Comparison of ENCODE assay signal across 26 mouse cellular contexts in genomic region chr1:177727883-177728525, GRCm38 (mm10). TPM values are rescaled to one million over a fixed set of nuclear protein-coding genes. Genes with fewer than 3 reads are reported as not detected.
A peak's percentile ranks its signal among the peaks of the same experiment; 100 is the strongest.
DNase-seq lines count a peak whose midpoint lies in the region; ATAC-seq and TF ChIP-seq lines count a peak whose summit lies in the region.
"Had no signal": no experiment of that assay in that cellular context is flagged by ENCODE, and none has a peak within 500 bp of the region (broad histone marks: within the 10 kb centered on the region; RNA-seq: fewer than 3 reads in every experiment).

No protein-coding gene starts in this region.

- no peak overlapping the region for H3K4me2 ChIP-seq in stomach, embryonic 16.5 days (ENCODE audit: low read depth, low read length)
- H3K4me2 ChIP-seq: forebrain, embryonic 13.5 days; heart, embryonic 13.5 days; hindbrain, embryonic 12.5 days had no signal

- 79% methylated on average over 3 of the region's 3 CpGs for WGBS in stomach, embryonic 16.5 days

- TF ChIP-seq POLR2A in testis, adult 2 months (IDR thresholded peaks at IDR 0.05; ENCODE audit: control insufficient read depth, low read depth, low read length): no peak

- peak overlapping the region; percentile 67 for H3K4me3 ChIP-seq in testis, adult 2 months (ENCODE audit: control insufficient read depth, low read depth, low read length)
- H3K4me3 ChIP-seq in stomach, embryonic 16.5 days (replicated peaks; ENCODE audit: low read length): no peak overlapping the region
- H3K4me3 ChIP-seq: embryonic facial prominence, embryonic 10.5 days; forebrain, embryonic 13.5 days; heart, embryonic 13.5 days; hindbrain, embryonic 12.5 days had no signal

- TF ChIP-seq CTCF in testis, adult 2 months (IDR thresholded peaks at IDR 0.05; ENCODE audit: control insufficient read depth, insufficient read depth, insufficient replicate concordance, low read depth, low read length): no peak

- H3K36me3 ChIP-seq in testis, adult 2 months (ENCODE audit: control insufficient read depth, insufficient read depth, low read length): no peaks in the 10 kb centered on the region
- no peaks in the 10 kb centered on the region for H3K36me3 ChIP-seq in stomach, embryonic 16.5 days (ENCODE audit: control insufficient read depth, insufficient read depth, low read length)
- H3K36me3 ChIP-seq: embryonic facial prominence, embryonic 10.5 days; G1E; heart, embryonic 13.5 days; hindbrain, embryonic 12.5 days had no signal

- H3K4me1 ChIP-seq in testis, adult 2 months (ENCODE audit: control insufficient read depth, insufficient read depth, low read length): no peaks in the 10 kb centered on the region
- no peaks in the 10 kb centered on the region for H3K4me1 ChIP-seq in stomach, embryonic 16.5 days (ENCODE audit: control insufficient read depth, insufficient read depth, low read length)
- H3K4me1 ChIP-seq: hindbrain, embryonic 12.5 days had no signal

- no peaks in the 10 kb centered on the region for H3K9me3 ChIP-seq in stomach, embryonic 16.5 days (replicated peaks; ENCODE audit: control insufficient read depth, low read length)
- H3K9me3 ChIP-seq: hindbrain, embryonic 12.5 days had no signal

- H3K27me3 ChIP-seq in testis, adult 2 months (ENCODE audit: control insufficient read depth, insufficient read depth, low read length): no peaks in the 10 kb centered on the region
- H3K27me3 ChIP-seq in stomach, embryonic 16.5 days (ENCODE audit: control insufficient read depth, insufficient read depth, low read length): no peaks in the 10 kb centered on the region
- H3K27me3 ChIP-seq: heart, embryonic 13.5 days; hindbrain, embryonic 12.5 days had no signal

- H3K9ac ChIP-seq in stomach, embryonic 16.5 days (ENCODE audit: low read length): no peak overlapping the region
- H3K9ac ChIP-seq: forebrain, embryonic 13.5 days; forebrain, postnatal 0 days; heart, embryonic 13.5 days; hindbrain, embryonic 12.5 days had no signal

- DNase-seq in heart, adult 11 months: peak; percentile 76
- no peak for DNase-seq in heart, postnatal 10 days
- no peak for DNase-seq in testis, postnatal 14 days (ENCODE audit: low spot score)
- no peak for DNase-seq in adrenal gland, adult 2 months
- no peak for DNase-seq in gastrocnemius, postnatal 10 days
- DNase-seq: adrenal gland, postnatal 10 days; B cell, adult 2 months; cerebellum, adult 11-12 months; cerebellum, adult 9-11 months; cerebellum, postnatal 36 days; forebrain, postnatal 0 days; gastrocnemius, postnatal 25 days; heart, postnatal 4 days had no signal

- intact Hi-C loops in heart, postnatal 10 days (cut with DNase I): no loop called here

- H3K27ac ChIP-seq in testis, adult 2 months (ENCODE audit: control insufficient read depth, insufficient read depth, low read depth, low read length): no peak overlapping the region
- peak overlapping the region; percentile 4; the same call in 1 of the 2 replicates for H3K27ac ChIP-seq in stomach, embryonic 16.5 days (ENCODE audit: low read length)
- H3K27ac ChIP-seq: embryonic facial prominence, embryonic 10.5 days; forebrain, embryonic 13.5 days; heart, embryonic 13.5 days; hindbrain, embryonic 12.5 days had no signal

- ATAC-seq in stomach, embryonic 16.5 days (ENCODE audit: insufficient read depth, low FRiP score): no peak
- ATAC-seq: CD4-positive, CD25-positive, alpha-beta regulatory T cell, adult 4 months; forebrain, embryonic 13.5 days; forebrain, postnatal 0 days; hindbrain, embryonic 16.5 days had no signal

RNA-seq across cellular contexts. Expression of gene 1700016C15Rik, which starts 1.6 kb away (rescaled TPM):
- total RNA-seq in heart, postnatal 10 days (2021): not detected
- 107 and 116 TPM in 2 replicates for polyA plus RNA-seq in testis, adult 2 months (2012; rRNA removed)
- 0.25 and 0.52 TPM in 2 replicates for polyA plus RNA-seq in stomach, embryonic 16.5 days (2015; fragmentation: Nextera tagmentation; extraction: Ambion mirVana)
- total RNA-seq in adrenal gland, adult 2 months (2021): not detected
- not detected in 2 replicates for polyA plus RNA-seq in adrenal gland, adult 2 months (2012; rRNA removed)
- under 1 TPM in 1 of 2 experiments, not detected in 1; 0.61 TPM for total RNA-seq in gastrocnemius, postnatal 10 days (2021)
- total RNA-seq: adrenal gland, postnatal 10 days; adrenal gland, postnatal 4 days; forebrain, postnatal 0 days; G1E; granulocyte monocyte progenitor cell, adult 5-6 weeks; heart, postnatal 4 days had no signal
- polyA plus RNA-seq: brain, embryonic 14.5 days; CD4-positive, CD25-positive, alpha-beta regulatory T cell, adult 4 months; embryonic facial prominence, embryonic 10.5 days; forebrain, embryonic 13.5 days; G1E; heart, embryonic 13.5 days; heart, postnatal 0 days; hindbrain, embryonic 12.5 days; hindbrain, embryonic 16.5 days had no signal
